Comparison of ENCODE assay signal across 9 mouse cellular contexts in genomic region chr3:127625296-127625695, GRCm38 (mm10). TPM values are rescaled to one million over a fixed set of nuclear protein-coding genes. Genes with fewer than 3 reads are reported as not detected.
DNase-seq lines count a peak whose midpoint lies in the region; ATAC-seq and TF ChIP-seq lines count a peak whose summit lies in the region.
"Had no signal": no experiment of that assay in that cellular context is flagged by ENCODE, and none has a peak within 500 bp of the region (broad histone marks: within the 10 kb centered on the region; RNA-seq: fewer than 3 reads in every experiment).

No protein-coding gene starts in this region.

- no peaks in the 10 kb centered on the region for H3K79me3 ChIP-seq in C2C12 (ENCODE audit: low read depth)

- H3ac ChIP-seq in C2C12 (ENCODE audit: control insufficient read depth, insufficient read length, low read depth) = no peak overlapping the region

- H3K36me3 ChIP-seq in C2C12 (ENCODE audit: control insufficient read depth, insufficient read depth) = no peaks in the 10 kb centered on the region
- H3K36me3 ChIP-seq in heart, embryonic 10.5 days = no peaks in the 10 kb centered on the region
- no peaks in the 10 kb centered on the region for H3K36me3 ChIP-seq in liver, postnatal 0 days (replicated peaks; ENCODE audit: insufficient read depth, low read length)
- no peaks in the 10 kb centered on the region for H3K36me3 ChIP-seq in neural tube, embryonic 11.5 days (ENCODE audit: control insufficient read depth, insufficient read depth, low read length)
- no peaks in the 10 kb centered on the region for H3K36me3 ChIP-seq in thymus, adult 2 months (ENCODE audit: control insufficient read depth, insufficient read depth, low read length)

- no peak overlapping the region for H3K9ac ChIP-seq in liver, postnatal 0 days (replicated peaks)
- no peak overlapping the region for H3K9ac ChIP-seq in neural tube, embryonic 11.5 days (ENCODE audit: low read length)

- peak; percentile 95 for TF ChIP-seq CTCF in C2C12 (IDR thresholded peaks at IDR 0.05; ENCODE audit: control insufficient read depth, insufficient read depth, insufficient read length)
- TF ChIP-seq CTCF in liver, postnatal 0 days (IDR thresholded peaks at IDR 0.05; ENCODE audit: low read depth) = peak; percentile 93
- TF ChIP-seq CTCF in thymus, adult 2 months (IDR thresholded peaks at IDR 0.05; ENCODE audit: borderline replicate concordance, control insufficient read depth, extremely low read depth, insufficient read depth, low read length, poor library complexity) = peak; percentile 95

- under 1% methylated on average over 36 of the region's 36 CpGs for WGBS in heart, embryonic 10.5 days
- WGBS in liver, postnatal 0 days (ENCODE audit: insufficient replicate concordance) = under 1% methylated on average over 36 of the region's 36 CpGs
- under 1% methylated on average over 36 of the region's 36 CpGs for WGBS in neural tube, embryonic 11.5 days
- 3% methylated on average over 36 of the region's 36 CpGs for WGBS in thymus, adult 2 months

- H3K4me1 ChIP-seq in heart, embryonic 10.5 days = peaks cover 14% of the 10 kb centered on the region; the same call in 1 of the 2 replicates
- H3K4me1 ChIP-seq in liver, postnatal 0 days (ENCODE audit: insufficient read depth) = peaks cover 9% of the 10 kb centered on the region; the same call in 1 of the 2 replicates
- peaks cover 11% of the 10 kb centered on the region for H3K4me1 ChIP-seq in neural tube, embryonic 11.5 days (ENCODE audit: control insufficient read depth, insufficient read depth, low read length)
- H3K4me1 ChIP-seq in thymus, adult 2 months (replicated peaks; ENCODE audit: control insufficient read depth, insufficient read depth, low read length) = no peaks in the 10 kb centered on the region

- peak; percentile 89 for DNase-seq in ZHBTc4 (ENCODE audit: low read depth, low spot score)
- DNase-seq in embryo, embryonic 11 days = peak; percentile 89
- DNase-seq in heart, embryonic 10.5 days (ENCODE audit: low spot score) = peak; percentile 83
- peak; percentile 66 for DNase-seq in kidney, adult 9 months
- peak; percentile 83 for DNase-seq in liver, postnatal 0 days
- DNase-seq in neural tube, embryonic 11.5 days (ENCODE audit: low spot score) = peak; percentile 87
- peak; percentile 83 for DNase-seq in thymus, adult 2 months

- TF ChIP-seq POLR2A in thymus, adult 2 months (IDR thresholded peaks at IDR 0.05; ENCODE audit: control insufficient read depth, extremely low read depth, insufficient read depth, low read length, poor library complexity) = no peak

- ATAC-seq in liver, postnatal 0 days = peak; percentile 77
- ATAC-seq in neural tube, embryonic 11.5 days (ENCODE audit: insufficient read depth, low FRiP score, low TSS enrichment) = peak; percentile 84

- no peak overlapping the region for H3K27ac ChIP-seq in heart, embryonic 10.5 days
- H3K27ac ChIP-seq in liver, postnatal 0 days (ENCODE audit: low read depth) = no peak overlapping the region
- H3K27ac ChIP-seq in neural tube, embryonic 11.5 days (ENCODE audit: low read depth, low read length) = no peak overlapping the region
- no peak overlapping the region for H3K27ac ChIP-seq in thymus, adult 2 months (ENCODE audit: control insufficient read depth, insufficient read depth, low read length)

- no peaks in the 10 kb centered on the region for H3K79me2 ChIP-seq in C2C12 (ENCODE audit: control insufficient read depth, insufficient read depth)

- no peak overlapping the region for H3K4me3 ChIP-seq in C2C12 (ENCODE audit: insufficient read depth, poor library complexity, severe bottlenecking)
- peak overlapping the region; percentile 58 for H3K4me3 ChIP-seq in heart, embryonic 10.5 days
- peak overlapping the region; percentile 38 for H3K4me3 ChIP-seq in liver, postnatal 0 days (ENCODE audit: low read depth, low read length)
- peak overlapping the region; percentile 20; the same call in 1 of the 2 replicates for H3K4me3 ChIP-seq in neural tube, embryonic 11.5 days (ENCODE audit: low read depth, low read length)
- H3K4me3 ChIP-seq in thymus, adult 2 months (ENCODE audit: control insufficient read depth, insufficient read depth, low read length) = no peak overlapping the region

- TF ChIP-seq EP300 in liver, postnatal 0 days (IDR thresholded peaks at IDR 0.05; ENCODE audit: low read depth) = no peak

- H3K9me3 ChIP-seq in heart, embryonic 10.5 days = no peaks in the 10 kb centered on the region
- H3K9me3 ChIP-seq in liver, postnatal 0 days (ENCODE audit: low read length) = no peaks in the 10 kb centered on the region
- no peaks in the 10 kb centered on the region for H3K9me3 ChIP-seq in neural tube, embryonic 11.5 days (ENCODE audit: control insufficient read depth, low read length)

- peaks cover 23% of the 10 kb centered on the region for H3K27me3 ChIP-seq in C2C12 (ENCODE audit: control insufficient read depth, insufficient read depth, insufficient read length)
- H3K27me3 ChIP-seq in heart, embryonic 10.5 days (ENCODE audit: insufficient read depth, poor library complexity, severe bottlenecking) = peaks cover 71% of the 10 kb centered on the region
- H3K27me3 ChIP-seq in liver, postnatal 0 days (ENCODE audit: insufficient read depth, low read length) = peaks cover 59% of the 10 kb centered on the region
- H3K27me3 ChIP-seq in neural tube, embryonic 11.5 days (ENCODE audit: control insufficient read depth, insufficient read depth, low read length) = peaks cover 41% of the 10 kb centered on the region
- peaks cover 21% of the 10 kb centered on the region for H3K27me3 ChIP-seq in thymus, adult 2 months (ENCODE audit: control insufficient read depth, insufficient read depth, low read length)

- peak overlapping the region; percentile 64 for H3K4me2 ChIP-seq in liver, postnatal 0 days (ENCODE audit: low read depth, low read length)
- H3K4me2 ChIP-seq in neural tube, embryonic 11.5 days (ENCODE audit: low read depth) = peak overlapping the region; percentile 48

TF ChIP-seq in C2C12, 6 proteins besides CTCF, POLR2A, EP300 and RAD21:
- TF ChIP-seq FOSL1 (IDR thresholded peaks at IDR 0.05; ENCODE audit: insufficient read depth, low read length, poor library complexity, severe bottlenecking) (no peak), MAX (IDR thresholded peaks at IDR 0.05) (no peak), MYOG (IDR thresholded peaks at IDR 0.05; ENCODE audit: control insufficient read depth, extremely low read depth, insufficient read length) (no peak), CEBPB (IDR thresholded peaks at IDR 0.05; ENCODE audit: low read depth) (no peak), USF1 (IDR thresholded peaks at IDR 0.05; ENCODE audit: low read depth) (no peak), MYOD1 (IDR thresholded peaks at IDR 0.05; ENCODE audit: control insufficient read depth, insufficient read length, low read depth) (no peak)

RNA-seq across cellular contexts. Expression of gene Neurog2, which starts 7.6 kb away (rescaled TPM):
- polyA plus RNA-seq in C2C12 (2012; fragmentation: generic; extraction: Trizol) = not detected
- polyA plus RNA-seq in heart, embryonic 10.5 days (2016; fragmentation: Nextera tagmentation; extraction: Ambion mirVana) = 0.25 and 0.26 TPM in 2 replicates
- polyA plus RNA-seq in liver, postnatal 0 days (2015; fragmentation: Nextera tagmentation; extraction: Ambion mirVana) = not detected in 2 replicates
- 38.8 and 41.2 TPM in 2 replicates for polyA plus RNA-seq in neural tube, embryonic 11.5 days (2014; fragmentation: Nextera tagmentation; extraction: Ambion mirVana)
- polyA plus RNA-seq in thymus, adult 2 months (2012; rRNA removed) = 0.09 and 0.20 TPM in 2 replicates
- polyA plus RNA-seq: gonadal fat pad, adult 2 months had no signal

Comparison
In these comparisons a context has a peak if more than half of its experiments do, and no peak if none do; other contexts are left out.
1. H3K4me3 ChIP-seq: peak in heart, embryonic 10.5 days (single experiment), liver, postnatal 0 days (single experiment) and neural tube, embryonic 11.5 days (single experiment); none in C2C12 (single experiment) and thymus, adult 2 months (single experiment).
2. RNA of gene Neurog2, which starts 7.6 kb away (polyA plus RNA-seq): 38.8 to 41.2 TPM in neural tube, embryonic 11.5 days; 0.25 to 0.26 TPM in heart, embryonic 10.5 days, 0.09 to 0.20 TPM in thymus, adult 2 months, not detected in C2C12 (single experiment) and not detected in liver, postnatal 0 days; every median in the first group is over 10 times any median in the second.
3. Peak in every context shown above with its lines, with median percentiles within 50 percentile points of each other: CTCF ChIP-seq and DNase-seq.